Mouse (Mus musculus): ENCODE data around the gene Vmn1r53. TPM values are rescaled to one million over a fixed set of nuclear protein-coding genes. Genes with fewer than 3 reads are reported as not detected.
"Not testable (repeated sequence)": the region's sequence is repeated elsewhere in the genome, so short reads cannot be mapped to it uniquely, and the experiment has no call there.

Vmn1r53 gene
- not detected for total RNA-seq (2021)

GRCm38 (mm10) chr6:90224338-90224737, at the start of gene Vmn1r53:
Vmn1r53 (minus strand) TSS chr6:90224438.
- intact Hi-C loops (cut with DNase I): no loop called here

DNA sequence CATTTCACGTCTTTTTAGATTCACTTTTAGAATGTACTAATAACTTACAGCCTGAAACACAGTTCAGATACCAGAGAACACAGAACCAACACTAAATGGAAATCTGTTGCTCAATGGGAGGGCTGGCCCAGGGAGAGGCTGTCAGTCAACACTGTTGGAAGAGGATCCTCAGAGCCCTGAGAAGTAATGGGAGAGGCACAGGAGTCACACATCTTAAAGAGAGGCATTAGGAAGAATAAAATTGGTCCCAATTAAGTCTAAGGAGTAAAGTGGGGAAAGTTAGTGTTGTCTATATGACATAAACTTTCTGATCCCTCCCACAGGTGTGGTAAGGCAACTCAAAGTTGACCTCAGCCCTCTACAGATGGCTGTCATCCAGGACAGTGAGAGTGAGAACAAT, 21.8 kb upstream of the Vmn1r53 start, which contains the start of gene Vmn1r54:
TSS of gene Vmn1r54 (plus strand) at position 301 of the 400 bp plus-strand sequence.
- intact Hi-C loops (cut with DNase I): no loop called here
- no peak for DNase-seq (ENCODE audit: low spot score)

More at GRCm38 (mm10) chr6:90224338-90224737, at the start of gene Vmn1r53:
- DNase-seq (ENCODE audit: low spot score): no peak

DNA sequence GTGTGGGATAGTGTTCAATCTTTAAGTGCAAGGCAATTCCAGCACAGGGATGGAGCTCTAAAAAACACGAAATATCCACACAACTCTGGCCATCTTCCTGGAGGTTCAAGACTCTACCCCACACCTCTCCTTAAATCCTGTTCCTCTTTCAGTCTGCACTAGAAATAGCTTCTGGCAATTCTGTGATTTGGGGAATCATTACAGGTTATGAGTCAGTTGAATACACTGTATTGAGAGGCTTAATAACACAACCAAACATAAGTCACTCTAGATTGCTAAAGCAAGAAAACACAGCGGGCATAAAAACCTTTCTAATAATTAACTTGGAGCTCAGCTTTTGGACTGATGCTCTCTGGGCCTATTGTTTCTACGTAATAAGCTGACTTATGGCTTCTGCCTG, 19.8 kb upstream of the Vmn1r53 start:
- intact Hi-C loops (cut with DNase I): no loop called here
- no peak for DNase-seq (ENCODE audit: low spot score)

DNA sequence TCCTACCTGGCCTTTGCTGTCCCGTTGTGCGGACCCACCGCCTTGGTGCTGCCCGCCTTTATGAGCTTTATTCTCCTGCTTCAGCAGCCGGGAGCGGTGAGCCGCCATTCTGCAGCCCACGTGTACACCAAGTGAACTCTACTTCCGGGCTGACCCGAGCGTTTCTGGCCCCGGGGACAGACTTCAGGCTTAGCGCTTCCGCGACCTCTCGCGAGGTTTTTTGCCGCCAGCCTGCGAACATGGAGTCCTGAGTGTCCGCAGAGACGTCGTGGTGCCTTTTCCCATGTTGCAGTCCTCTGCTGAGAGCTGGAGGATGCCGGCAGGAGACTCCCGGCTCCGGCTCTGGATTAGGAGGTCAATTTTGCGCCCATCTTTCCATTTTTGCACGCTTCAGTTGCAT, 8.4 kb upstream of the Vmn1r53 start:
- no peak for DNase-seq (ENCODE audit: low spot score)
- intact Hi-C loops (cut with DNase I): no loop called here

GRCm38 (mm10) chr6:90232114-90232513, 7.9 kb upstream of the Vmn1r53 start:
- intact Hi-C loops (cut with DNase I); DNase-seq (ENCODE audit: low spot score): not testable (repeated sequence)

DNA sequence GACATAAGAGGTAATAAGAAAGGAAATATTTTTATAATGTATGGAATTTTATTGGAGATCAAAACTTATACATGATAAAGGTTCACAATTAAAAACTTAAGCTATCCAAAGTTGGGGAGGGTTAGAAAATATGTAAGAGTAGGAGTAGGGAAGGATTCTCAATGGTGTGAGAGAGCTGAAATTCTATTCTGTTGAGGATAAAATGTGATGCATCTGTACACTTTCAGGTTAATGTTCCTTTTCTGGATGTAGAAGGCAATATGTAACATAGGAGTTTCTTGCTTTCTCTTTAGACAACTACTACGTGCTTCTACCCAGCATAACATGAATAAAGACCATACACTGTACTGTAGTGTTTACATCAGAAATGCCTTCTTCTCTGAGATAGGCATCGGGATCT, 21.7 kb downstream of the Vmn1r53 start, which contains the start of gene V1ra8:
TSS of gene V1ra8 (plus strand) at position 301 of the 400 bp plus-strand sequence.
- intact Hi-C loops (cut with DNase I); DNase-seq (ENCODE audit: low spot score): not testable (repeated sequence)

DNA sequence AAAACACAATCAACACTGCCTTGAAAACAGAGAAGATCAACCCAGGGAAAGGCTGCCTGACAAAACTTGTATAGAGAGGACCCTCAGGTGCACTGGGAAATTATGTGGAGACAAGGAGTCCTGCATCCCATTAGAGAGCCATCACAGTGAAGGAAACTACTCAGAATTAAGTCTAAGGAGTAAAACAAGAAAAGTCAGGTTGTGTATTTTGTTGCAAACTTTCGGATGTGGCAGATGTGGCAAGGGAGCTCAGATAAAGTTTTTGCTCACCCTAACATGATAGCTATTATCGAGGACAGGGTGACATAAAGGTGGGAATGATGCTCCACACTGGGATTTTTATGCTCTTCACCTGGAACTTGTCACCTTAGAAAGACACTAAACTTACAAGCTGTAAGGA, 49.7 kb downstream of the Vmn1r53 start, which contains the start of gene Vmn1r52:
TSS of gene Vmn1r52 (plus strand) at position 301 of the 400 bp plus-strand sequence.
- DNase-seq (ENCODE audit: low spot score): no peak
- intact Hi-C loops (cut with DNase I): no loop called here

Other genes starting within 250 kb of the Vmn1r53 start
- gene Vmn1r47, start 208.3 kb downstream of the Vmn1r53 start, total RNA-seq (2021): not detected
- gene Vmn1r48, start 187.6 kb downstream of the Vmn1r53 start, total RNA-seq (2021): not detected
- gene Vmn1r49, start 145.9 kb downstream of the Vmn1r53 start, total RNA-seq (2021): not detected
- not detected for gene Vmn1r50, start 123.0 kb downstream of the Vmn1r53 start, total RNA-seq (2021)
- not detected for gene Vmn1r51, start 101.8 kb downstream of the Vmn1r53 start, total RNA-seq (2021)
- gene Vmn1r52, start 49.6 kb downstream of the Vmn1r53 start, total RNA-seq (2021): not detected
- gene V1ra8, start 21.6 kb downstream of the Vmn1r53 start, total RNA-seq (2021): not detected
- gene Vmn1r54, start 21.9 kb upstream of the Vmn1r53 start, total RNA-seq (2021): not detected
- not detected for gene BC048671, start 76.8 kb upstream of the Vmn1r53 start, total RNA-seq (2021)
- gene Chst13, start 100.7 kb upstream of the Vmn1r53 start, total RNA-seq (2021): not detected
- not detected for gene Uroc1, start 108.8 kb upstream of the Vmn1r53 start, total RNA-seq (2021)
- gene Zxdc, start 145.1 kb upstream of the Vmn1r53 start, total RNA-seq (2021): 10 to 100 TPM; 11.4 to 14.4 TPM
- gene Cfap100, start 204.4 kb upstream of the Vmn1r53 start, total RNA-seq (2021): under 1 TPM in 1 of 2 experiments, not detected in 1; 0.67 TPM
- 10 to 100 TPM; 45.1 to 56.9 TPM for gene Klf15, start 238.1 kb upstream of the Vmn1r53 start, total RNA-seq (2021)

Data from heart, postnatal 25 days (tissue).